Mouse (Mus musculus): Measurements from ENCODE around the gene Jund.

DNA sequence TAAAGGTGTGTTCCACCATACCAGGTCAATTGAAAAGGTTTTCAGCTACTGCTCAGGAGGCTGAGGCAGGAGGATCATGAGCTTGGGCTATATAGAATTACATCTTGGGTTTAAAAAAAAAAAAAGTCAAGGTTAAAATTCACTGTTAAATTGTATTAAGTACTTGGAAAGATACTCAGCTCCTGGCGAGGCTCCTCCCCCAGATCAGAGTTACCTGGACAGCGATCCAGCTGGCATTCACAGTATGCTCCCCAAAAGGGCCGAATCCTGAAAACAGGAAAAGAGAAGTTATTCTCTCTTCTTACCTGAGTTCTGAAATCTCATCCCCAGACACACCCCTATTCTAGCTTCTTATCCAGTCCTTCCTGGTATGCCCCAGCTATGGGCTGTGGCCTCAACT is 41.5 kb upstream of the Jund start:
- TF ChIP-seq POLR2A (IDR thresholded peaks at IDR 0.05; ENCODE audit: insufficient read depth, low read depth, low read length) (no peak), CTCF (IDR thresholded peaks at IDR 0.05) (no peak), EP300 (IDR thresholded peaks at IDR 0.05; ENCODE audit: insufficient read depth, low read depth, low read length) (no peak)

All from heart, adult 2 months (tissue).